ENCODE assay signal across 36 mouse cellular contexts in the genomic region with DNA sequence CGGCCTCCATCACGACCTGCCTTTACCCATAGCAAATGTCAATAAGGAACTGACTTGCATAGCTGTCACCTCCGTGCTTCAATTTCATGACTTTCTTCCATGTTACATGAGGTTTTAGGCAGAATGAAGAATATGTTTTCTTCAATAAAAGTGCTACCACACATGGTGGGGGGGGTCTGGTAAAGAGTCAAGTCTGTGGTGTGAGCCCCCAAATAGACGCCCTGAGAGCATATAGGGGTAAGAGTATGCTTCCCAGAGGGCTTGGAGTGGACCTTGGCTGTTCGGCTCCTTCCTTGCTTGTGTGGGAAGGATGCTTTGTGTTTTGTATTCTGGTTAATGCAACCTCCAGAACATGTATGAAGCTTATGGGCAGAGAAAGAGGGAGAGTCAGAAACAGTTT. TPM values are rescaled to one million over a fixed set of nuclear protein-coding genes. Genes with fewer than 3 reads are reported as not detected.
"Had no signal": no experiment of that assay in that cellular context is flagged by ENCODE, and none has a peak within 500 bp of the region (broad histone marks: within the 10 kb centered on the region; RNA-seq: fewer than 3 reads in every experiment).

No protein-coding gene starts in this region.

- H3K36me3 ChIP-seq: heart, embryonic 10.5 days; heart, embryonic 13.5 days; heart, embryonic 15.5 days; hindbrain, embryonic 12.5 days; hindbrain, embryonic 13.5 days; hindbrain, embryonic 15.5 days; intestine, embryonic 15.5 days; kidney, embryonic 15.5 days had no signal

- H3K4me3 ChIP-seq: heart, embryonic 10.5 days; heart, embryonic 12.5 days; heart, embryonic 13.5 days; heart, embryonic 15.5 days; hindbrain, embryonic 10.5 days; hindbrain, embryonic 12.5 days; hindbrain, embryonic 13.5 days; hindbrain, embryonic 15.5 days; intestine, embryonic 15.5 days; kidney, embryonic 15.5 days; layer of hippocampus, adult 2 months had no signal

- H3K4me2 ChIP-seq: heart, embryonic 11.5 days; heart, embryonic 12.5 days; heart, embryonic 13.5 days; heart, embryonic 15.5 days; hindbrain, embryonic 12.5 days; hindbrain, embryonic 13.5 days; hindbrain, embryonic 14.5 days; hindbrain, embryonic 15.5 days; intestine, embryonic 15.5 days; kidney, embryonic 15.5 days had no signal

- H3K4me1 ChIP-seq: heart, embryonic 12.5 days had no signal

- DNase-seq: heart, postnatal 10 days; heart, postnatal 14 days; heart, postnatal 36 days; heart, postnatal 4 days; kidney, adult 11 months; kidney, adult 18-20 months; kidney, adult 2 months; kidney, adult 8-10 months; kidney, adult 9 months; kidney, postnatal 10 days; kidney, postnatal 14 days; kidney, postnatal 25 days; kidney, postnatal 36 days; kidney, postnatal 4 days; layer of hippocampus, adult 9-11 months; layer of hippocampus, postnatal 36 days had no signal

- H3K27ac ChIP-seq: heart, embryonic 10.5 days; heart, embryonic 13.5 days; heart, embryonic 15.5 days; hindbrain, embryonic 10.5 days; hindbrain, embryonic 12.5 days; hindbrain, embryonic 13.5 days; hindbrain, embryonic 14.5 days; hindbrain, embryonic 15.5 days; hindbrain, postnatal 0 days; intestine, embryonic 15.5 days; kidney, embryonic 15.5 days; kidney, postnatal 0 days; layer of hippocampus, adult 2 months had no signal

- H3K9ac ChIP-seq: heart, embryonic 12.5 days; heart, embryonic 13.5 days; heart, embryonic 15.5 days; hindbrain, embryonic 12.5 days; hindbrain, embryonic 13.5 days; hindbrain, embryonic 14.5 days; hindbrain, embryonic 15.5 days; intestine, embryonic 15.5 days; kidney, embryonic 15.5 days had no signal

- H3K9me3 ChIP-seq: heart, embryonic 10.5 days; heart, embryonic 12.5 days; heart, embryonic 13.5 days; heart, embryonic 15.5 days; hindbrain, embryonic 10.5 days; hindbrain, embryonic 12.5 days; hindbrain, embryonic 13.5 days; hindbrain, embryonic 15.5 days; intestine, embryonic 15.5 days; kidney, embryonic 15.5 days had no signal

- ATAC-seq: hindbrain, embryonic 16.5 days; hindbrain, postnatal 0 days; inflammation-experienced regulatory T-cells, adult 6 months; intestine, embryonic 15.5 days; intestine, embryonic 16.5 days; intestine, postnatal 0 days had no signal

RNA-seq across cellular contexts. Expression of gene Dmrta2, which starts 8.3 kb away (rescaled TPM):
- polyA plus RNA-seq: heart, embryonic 13.5 days; heart, embryonic 14.5 days; heart, embryonic 15.5 days; inflammation-experienced regulatory T-cells, adult 6 months; intestine, embryonic 16.5 days; intestine, postnatal 0 days had no signal
